Mouse (Mus musculus) ovary, postnatal 36 days (tissue): ENCODE measurements around the gene Olfr98.
"Not testable (repeated sequence)": the region's sequence is repeated elsewhere in the genome, so short reads cannot be mapped to it uniquely, and the experiment has no call there.

Experiments
- DNase-seq: peaks from one replicate; pipeline ENCODE4 v3.0.0; 2022; ENCODE audit warnings: low spot score, mixed read lengths

The Olfr98 gene

GRCm38 (mm10) chr17:37263626-37264025 lies at the start of gene Olfr98:
Gene Olfr98, minus strand, starts transcription at chr17:37263749.
- no peak for DNase-seq

GRCm38 (mm10) chr17:37310146-37310699 lies 46.7 kb upstream of the Olfr98 start:
- no peak for DNase-seq

- DNase-seq = no peak
Observed at GRCm38 (mm10) chr17:37308483-37308882, 44.9 kb upstream of the Olfr98 start.

- no peak for DNase-seq
Observed at GRCm38 (mm10) chr17:37304213-37304612, 40.7 kb upstream of the Olfr98 start, which contains the start of gene Olfr101. Gene Olfr101, minus strand, starts transcription at chr17:37304313.

GRCm38 (mm10) chr17:37283360-37283759 lies 19.8 kb upstream of the Olfr98 start, which contains the start of gene Olfr99:
Gene Olfr99, minus strand, starts transcription at chr17:37283460.
- no peak for DNase-seq

GRCm38 (mm10) chr17:37280331-37280730 lies 16.8 kb upstream of the Olfr98 start:
- no peak for DNase-seq

GRCm38 (mm10) chr17:37276573-37276972 lies 13.0 kb upstream of the Olfr98 start:
- no peak for DNase-seq

GRCm38 (mm10) chr17:37275626-37276248 lies 12.2 kb upstream of the Olfr98 start:
- DNase-seq = no peak

- DNase-seq = peak; percentile 49
Observed at GRCm38 (mm10) chr17:37270702-37271092, 7.1 kb upstream of the Olfr98 start.

- peak; percentile 78 for DNase-seq
Observed at GRCm38 (mm10) chr17:37270058-37270701, 6.6 kb upstream of the Olfr98 start, which contains the start of gene H2-M3. Gene H2-M3, plus strand, starts transcription at chr17:37270220.

GRCm38 (mm10) chr17:37250544-37250943 lies 13.0 kb downstream of the Olfr98 start:
- DNase-seq = no peak

- no peak for DNase-seq
Observed at GRCm38 (mm10) chr17:37249460-37249859, 14.1 kb downstream of the Olfr98 start.

GRCm38 (mm10) chr17:37246715-37247114 lies 16.8 kb downstream of the Olfr98 start:
- DNase-seq = no peak

GRCm38 (mm10) chr17:37242198-37242597 lies 21.4 kb downstream of the Olfr98 start:
- DNase-seq = no peak

GRCm38 (mm10) chr17:37237230-37237629 lies 26.3 kb downstream of the Olfr98 start, which contains the start of gene Olfr97:
Gene Olfr97, minus strand, starts transcription at chr17:37237330.
- not testable (repeated sequence) for DNase-seq

- no peak for DNase-seq
Observed at GRCm38 (mm10) chr17:37221879-37222278, 41.7 kb downstream of the Olfr98 start.

- DNase-seq = no peak
Observed at GRCm38 (mm10) chr17:37219846-37220245, 43.7 kb downstream of the Olfr98 start, which contains the start of gene Olfr96. Gene Olfr96, plus strand, starts transcription at chr17:37220146.

GRCm38 (mm10) chr17:37218486-37218885 lies 45.1 kb downstream of the Olfr98 start:
- DNase-seq = no peak

- DNase-seq = no peak
Observed at GRCm38 (mm10) chr17:37213018-37213417, 50.5 kb downstream of the Olfr98 start, which contains the start of gene Olfr95. Gene Olfr95, minus strand, starts transcription at chr17:37213118.
